Mouse (Mus musculus) CD4-positive, CD25-positive, alpha-beta regulatory T cell, adult 2 months (primary cell): ENCODE measurements around the gene Hdgfl2.

Source experiments
- DNase-seq: peaks from one replicate; pipeline ENCODE4 v3.0.0-alpha.2; 2012; ENCODE audit warnings: low read depth, low spot score

Hdgfl2 gene

DNA sequence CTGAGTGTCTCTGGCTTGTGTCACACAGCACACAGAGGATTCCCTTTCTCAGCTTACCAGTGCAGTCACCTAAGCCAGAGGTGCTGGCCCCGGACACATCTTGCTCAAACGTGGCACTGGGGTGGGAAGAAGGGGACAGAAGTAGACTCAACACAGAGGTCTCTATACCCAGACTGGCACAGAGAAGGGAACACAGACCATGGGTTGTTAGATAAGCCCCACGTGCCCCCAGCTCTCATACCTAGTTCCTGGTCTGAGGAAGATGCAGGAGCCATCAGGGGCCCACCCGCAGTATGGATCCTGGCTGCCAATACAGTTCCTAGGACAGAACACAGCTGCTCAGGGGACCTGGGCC, 45.8 kb downstream of the Hdgfl2 start:
- no peak for DNase-seq

DNA sequence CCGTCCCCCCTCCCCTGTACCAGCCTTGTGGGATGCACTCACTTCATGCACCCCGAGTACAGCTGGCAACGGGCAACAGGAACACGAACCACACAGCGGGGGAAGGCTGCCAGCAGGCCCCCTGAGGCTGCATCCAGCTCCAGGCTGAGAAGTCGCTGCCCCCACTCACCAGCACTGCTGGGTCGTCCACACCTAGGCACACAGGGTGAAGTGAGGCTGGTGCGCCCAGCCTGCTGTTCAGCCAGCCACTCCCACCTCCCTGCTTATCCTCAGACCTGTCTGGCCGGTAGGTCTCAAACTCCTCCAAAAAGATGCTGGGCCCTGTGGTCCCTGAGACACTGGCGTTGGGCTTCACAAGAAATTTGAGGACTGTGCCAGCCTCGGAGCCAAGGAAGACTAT, 46.7 kb downstream of the Hdgfl2 start:
- no peak for DNase-seq

DNA sequence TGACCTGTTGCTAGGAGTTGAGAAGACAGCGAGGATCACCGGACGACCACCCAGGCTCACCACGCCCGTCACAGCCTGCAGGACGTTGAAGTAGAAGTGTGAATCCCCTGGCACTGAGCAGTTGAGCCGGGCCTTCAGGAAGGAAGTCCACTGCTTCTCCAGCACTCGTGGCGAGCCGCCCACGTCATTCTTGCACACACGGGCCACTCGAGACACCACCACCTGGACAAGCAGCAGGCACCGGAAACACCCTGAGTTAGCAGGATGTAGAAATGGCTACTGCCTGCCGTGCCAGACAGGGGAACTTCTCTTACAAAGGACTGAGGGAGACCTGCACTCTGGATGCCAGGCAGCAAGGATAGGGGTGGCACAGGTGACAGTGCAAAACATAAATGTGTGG, 48.8 kb downstream of the Hdgfl2 start:
- DNase-seq = no peak

DNA sequence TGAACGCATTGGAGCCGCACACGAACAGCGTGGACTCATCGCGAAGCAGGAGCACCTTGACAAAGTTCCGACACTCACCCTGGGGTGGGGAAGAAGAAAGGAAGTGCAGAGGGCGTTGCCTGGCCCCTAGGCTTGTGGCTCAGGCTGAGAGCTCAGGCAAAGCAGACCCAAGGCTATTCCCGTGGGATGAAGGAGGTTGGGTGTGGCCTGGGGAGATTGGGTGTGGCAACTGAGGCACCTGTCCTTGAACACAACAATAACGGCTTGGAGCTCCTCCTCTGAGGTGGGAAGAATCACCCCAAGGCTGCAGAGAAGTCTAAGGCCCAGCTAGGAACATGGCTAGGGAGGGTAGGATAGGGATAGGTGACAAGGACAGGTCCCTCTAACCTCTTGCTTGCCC, 51.7 kb downstream of the Hdgfl2 start:
- DNase-seq = no peak

DNA sequence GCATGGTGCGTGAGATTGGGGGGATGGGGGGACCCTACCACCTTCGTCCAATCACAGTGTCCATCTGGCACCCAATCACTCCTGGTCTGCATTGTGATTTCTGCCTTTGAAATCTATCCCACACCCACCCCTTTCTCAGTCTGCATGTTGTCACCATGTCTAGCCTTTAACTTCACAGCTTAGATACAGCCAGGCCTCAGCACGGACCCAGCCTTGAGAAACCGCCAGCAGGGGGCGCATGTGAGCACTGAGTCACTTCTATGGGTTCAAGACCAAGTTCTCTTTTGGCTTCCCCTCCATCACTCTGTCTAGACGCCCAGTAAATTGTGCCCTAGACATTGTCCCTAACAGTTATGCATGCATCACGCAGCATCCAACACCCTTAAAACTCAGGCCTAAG, 52.4 kb downstream of the Hdgfl2 start:
- DNase-seq = peak; percentile 88

DNA sequence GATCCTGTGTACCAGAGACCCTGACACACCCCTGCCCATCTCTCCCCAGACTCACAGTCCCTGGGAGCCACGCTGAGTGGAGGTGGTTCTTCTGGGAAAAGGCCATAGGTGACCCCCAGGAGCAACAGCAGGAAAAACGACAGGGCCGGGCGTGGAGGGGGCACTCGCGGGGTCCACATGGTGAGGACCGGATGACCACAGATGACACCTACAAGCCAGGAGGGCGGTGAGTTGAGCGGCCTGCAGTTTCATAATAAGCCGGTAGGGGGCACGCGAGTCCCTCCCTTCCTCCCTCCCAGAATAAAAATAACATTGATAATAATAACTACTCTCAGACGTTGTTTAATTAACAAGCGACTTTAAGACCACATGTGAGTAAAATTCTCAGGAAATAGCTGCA, 53.2 kb downstream of the Hdgfl2 start:
- peak; percentile 86 for DNase-seq

DNA sequence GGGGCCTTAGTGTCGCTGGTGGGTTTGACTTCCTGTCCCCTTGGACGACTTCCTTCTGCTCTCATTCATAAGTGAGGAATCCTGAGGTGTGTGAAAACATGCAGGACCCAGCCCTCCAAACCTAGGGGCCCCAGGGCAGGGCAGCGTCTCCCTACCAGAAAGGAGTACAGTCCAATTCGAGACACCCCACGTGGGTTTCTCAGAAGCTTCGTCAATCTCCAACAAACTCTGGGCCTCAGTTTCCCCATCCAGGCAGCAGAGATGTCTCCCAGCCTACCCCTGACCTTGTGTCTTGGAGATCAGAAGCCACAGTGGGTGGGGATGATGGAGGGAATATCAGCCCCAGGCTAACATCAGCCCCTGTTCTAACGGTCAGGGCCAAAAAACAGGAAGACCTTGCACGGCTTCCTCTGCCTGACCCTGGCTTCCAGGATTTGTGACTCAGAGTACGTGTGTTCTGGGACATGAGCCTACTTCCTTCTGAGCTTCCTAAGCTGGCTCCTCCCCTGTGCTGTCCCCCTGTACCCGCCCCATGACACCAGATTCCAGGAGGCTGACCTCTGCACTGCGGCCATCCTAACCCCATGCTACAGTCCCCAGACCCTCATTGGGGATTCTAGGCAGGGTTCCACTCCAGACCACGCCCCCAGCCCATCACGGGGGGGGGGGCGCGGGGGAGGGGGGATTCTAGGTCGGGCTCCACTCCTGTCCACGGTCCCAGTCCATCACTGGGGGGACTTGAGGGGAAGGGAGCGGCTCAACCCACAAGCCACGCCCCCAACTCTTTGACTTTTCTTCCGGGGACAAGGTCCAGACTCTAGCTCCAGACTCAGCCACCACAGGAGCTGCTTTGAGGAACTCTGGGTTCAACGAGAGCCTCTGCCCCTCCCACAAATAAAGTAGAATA, 54.3 kb downstream of the Hdgfl2 start:
- peak; percentile 51 for DNase-seq

GRCm38 (mm10) chr17:56134463-56134971, 55.1 kb downstream of the Hdgfl2 start:
- DNase-seq = peak; percentile 89

- DNase-seq = no peak
Measured at GRCm38 (mm10) chr17:56136558-56136957, 57.1 kb downstream of the Hdgfl2 start.

DNA sequence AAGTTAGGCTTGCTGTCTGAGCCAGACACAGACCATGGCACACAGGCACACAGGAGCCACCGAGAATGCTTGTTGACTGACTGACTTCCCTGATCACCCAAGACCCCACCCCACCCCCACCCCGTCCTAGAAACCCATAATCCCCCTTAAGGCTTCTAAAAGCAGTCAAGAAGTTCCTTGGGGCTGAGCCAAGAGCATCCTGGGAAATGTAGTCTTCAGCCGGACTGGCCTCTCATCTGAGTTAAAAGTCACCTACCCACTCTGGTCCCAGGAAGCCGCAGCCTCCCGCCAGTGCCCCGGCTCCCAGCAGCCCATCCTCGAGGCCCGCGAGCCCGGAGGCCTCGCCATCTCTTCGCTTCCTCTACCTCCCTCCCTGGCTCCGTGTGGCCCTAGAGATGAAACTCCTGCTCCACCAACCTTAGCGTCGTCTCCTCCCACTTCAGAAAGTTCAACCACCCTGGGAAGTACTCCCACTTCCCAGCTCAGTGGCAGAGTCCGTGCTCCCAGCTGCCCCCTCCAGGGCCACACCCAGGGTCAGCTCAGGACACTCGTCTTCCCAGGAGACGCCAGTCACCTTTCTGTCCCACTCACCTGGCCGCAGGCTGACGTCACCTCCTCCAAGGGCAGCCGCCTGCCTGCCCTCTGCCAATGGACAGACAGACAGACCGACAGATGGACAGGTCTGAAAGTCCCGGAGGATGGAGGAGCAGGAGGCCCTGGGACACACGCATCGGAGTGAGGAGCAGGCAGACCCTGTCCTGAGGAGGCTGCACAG, 58.6 kb downstream of the Hdgfl2 start:
- DNase-seq = no peak

GRCm38 (mm10) chr17:56139355-56139754, 59.9 kb downstream of the Hdgfl2 start:
- DNase-seq = no peak

- DNase-seq = peak; percentile 54
Measured at GRCm38 (mm10) chr17:56139858-56140595, 60.6 kb downstream of the Hdgfl2 start, which contains the start of gene Sema6b. Gene Sema6b (minus strand): TSS chr17:56140343.

DNA sequence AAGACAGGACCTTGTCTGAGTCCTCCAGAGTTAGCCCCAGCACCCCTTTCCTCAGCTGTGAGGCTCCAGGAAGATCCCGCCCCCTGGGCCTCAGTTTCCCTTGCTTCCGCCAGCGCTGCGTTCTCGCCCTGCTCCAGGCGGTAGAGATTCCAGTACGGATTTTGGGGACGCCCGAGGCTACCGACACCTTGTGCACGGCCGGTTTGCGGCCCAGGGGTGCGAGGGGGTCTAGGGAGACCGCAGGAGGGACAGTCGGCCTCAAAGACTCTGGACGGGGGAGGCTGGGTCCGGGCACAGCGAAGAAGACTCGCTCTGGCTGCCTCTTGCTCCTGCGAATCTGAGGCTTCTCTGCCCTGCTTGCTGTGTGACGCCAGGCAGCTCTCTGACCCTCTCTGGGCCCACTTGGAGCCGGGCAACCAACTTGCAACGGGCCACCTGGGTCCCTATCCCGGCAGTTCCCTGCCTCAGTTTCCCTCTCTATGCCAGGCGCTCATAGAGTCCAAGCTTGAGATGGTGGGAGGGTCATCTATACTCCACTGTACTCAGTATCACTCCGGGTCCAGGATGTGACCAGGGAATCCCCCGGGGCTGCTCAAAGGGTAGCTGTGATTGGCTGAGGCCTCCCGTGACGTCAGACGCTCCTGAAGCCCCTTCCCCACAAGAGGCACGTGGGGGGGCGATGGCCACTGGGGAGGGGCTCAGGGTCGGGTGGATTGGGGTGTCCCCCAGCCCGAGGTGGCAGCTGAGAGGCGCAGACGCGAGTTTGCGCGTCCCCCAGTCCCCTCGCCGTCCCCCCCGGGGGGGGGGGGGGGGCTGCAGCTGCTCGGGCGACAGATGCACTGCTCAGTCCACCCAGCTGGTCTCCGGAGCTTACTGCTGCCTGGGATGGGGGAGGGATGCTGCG, 62.5 kb downstream of the Hdgfl2 start:
- DNase-seq = no peak

DNA sequence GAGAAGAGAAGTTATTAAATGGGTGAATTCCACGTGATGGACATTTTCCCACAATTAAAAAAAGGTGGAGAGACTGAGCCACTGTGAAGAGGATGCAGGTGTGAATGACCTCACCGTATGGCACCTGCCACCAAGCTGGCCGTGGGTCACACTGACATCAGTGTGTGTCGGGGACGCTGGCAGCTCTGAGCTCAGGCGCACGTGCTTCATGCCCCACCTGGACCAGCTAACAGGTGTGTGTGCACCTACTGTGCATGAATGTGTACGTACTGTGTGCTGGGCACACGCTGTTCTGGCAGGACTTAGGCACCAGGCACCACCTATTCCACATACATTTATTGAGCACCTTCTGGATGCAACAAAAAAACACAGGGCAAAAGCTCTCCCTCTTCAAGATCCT, 65.1 kb downstream of the Hdgfl2 start:
- no peak for DNase-seq

- no peak for DNase-seq
Measured at GRCm38 (mm10) chr17:56146131-56146530, 66.7 kb downstream of the Hdgfl2 start.

DNA sequence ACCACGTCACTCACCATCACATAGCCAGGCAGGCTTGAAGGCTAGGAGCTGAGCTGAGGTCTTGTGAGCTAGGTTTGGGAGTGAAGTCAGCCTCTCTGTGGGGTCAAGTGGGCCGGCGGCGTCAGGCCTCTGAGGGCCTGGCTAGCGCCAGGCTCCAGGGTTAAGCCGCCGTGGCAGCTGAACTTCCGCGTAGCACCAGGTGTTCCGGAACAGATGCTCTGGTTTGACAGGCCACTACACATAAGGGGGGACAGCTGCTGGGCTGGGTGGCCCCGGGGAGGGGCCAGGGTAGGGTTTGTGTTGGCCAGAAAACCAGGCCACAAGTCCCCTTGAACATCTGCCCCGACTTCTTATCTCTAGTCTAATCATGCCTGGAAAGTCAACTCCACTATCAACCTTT, 68.0 kb downstream of the Hdgfl2 start:
- no peak for DNase-seq

GRCm38 (mm10) chr17:56148280-56148679, 68.8 kb downstream of the Hdgfl2 start:
- no peak for DNase-seq

- DNase-seq = no peak
Measured at GRCm38 (mm10) chr17:56148790-56149618, 69.6 kb downstream of the Hdgfl2 start.

DNA sequence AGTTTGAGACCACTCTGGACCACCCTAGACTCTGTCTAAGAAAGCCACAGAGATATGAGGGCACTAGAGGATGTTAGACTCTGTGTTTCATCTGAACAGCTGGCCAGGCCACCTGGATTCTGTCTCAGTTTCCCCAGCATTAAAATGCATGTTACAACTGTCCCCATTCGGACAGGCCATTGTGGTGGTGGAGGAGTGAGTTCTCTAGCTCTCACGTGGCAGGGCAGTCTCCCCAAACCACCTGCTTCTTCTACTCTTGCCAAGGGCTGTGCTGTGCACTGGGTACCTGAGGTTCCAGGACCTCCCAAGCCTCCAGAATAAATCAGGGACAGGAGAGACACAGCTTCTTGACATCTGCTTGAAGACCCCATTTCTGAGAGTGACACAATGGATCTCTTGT, 70.5 kb downstream of the Hdgfl2 start:
- DNase-seq = no peak
